Mouse (Mus musculus): ENCODE data around the gene Spocd1.

- no peak for TF ChIP-seq CTCF (IDR thresholded peaks at IDR 0.05; ENCODE audit: low read depth)
- no peak for TF ChIP-seq EP300 (IDR thresholded peaks at IDR 0.05; ENCODE audit: low read depth)
These were observed 22.3 kb downstream of the Spocd1 start for GRCm38 (mm10) chr4:129951359-129951821.

Data from heart, postnatal 0 days (tissue).